Mouse (Mus musculus) CH12.LX (cell line): Measurements from ENCODE around the gene Bcas2. TPM values are rescaled to one million over a fixed set of nuclear protein-coding genes. Genes with fewer than 3 reads are reported as not detected.

ENCODE experiments used
- DNase-seq: peaks from one replicate; pipeline ENCODE4 v3.0.0-alpha.2; 2013; ENCODE audit errors: extremely low read depth
- H3K27ac ChIP-seq: 2 replicates; pipeline ENCODE4 v1.5.1; 2012; ENCODE audit warnings: low read depth, mild to moderate bottlenecking, control low read depth, moderate library complexity; ENCODE audit not compliant: insufficient read depth
- H3K27me3 ChIP-seq: replicated peaks from 2 replicates; pipeline ENCODE3; 2012; ENCODE audit warnings: inconsistent platforms
- H3K36me3 ChIP-seq, 2 experiments: replicated peaks in 1 of 2; 2 replicates each; pipeline versions ENCODE3 to v1.6.1; 2012; ENCODE audit warnings: inconsistent platforms in 1 of 2, low read length in 1 of 2, mild to moderate bottlenecking in 1 of 2, mixed read lengths in 1 of 2, moderate library complexity in 1 of 2; ENCODE audit not compliant: control insufficient read depth in 1 of 2, insufficient read depth in 1 of 2
- H3K4me1 ChIP-seq, 2 experiments: 2 replicates each; pipeline ENCODE4 v1.6.1; 2012; ENCODE audit warnings: inconsistent platforms in 1 of 2, moderate library complexity in 1 of 2; ENCODE audit not compliant: insufficient read depth in 2 of 2, control insufficient read depth in 1 of 2
- H3K4me2 ChIP-seq: 2 replicates; pipeline ENCODE4 v1.6.1; 2012; ENCODE audit warnings: low read depth, mild to moderate bottlenecking, control low read depth; ENCODE audit not compliant: poor library complexity, insufficient read depth, severe bottlenecking
- H3K4me3 ChIP-seq, 3 experiments: fragments of 150-350 bp in 1 of 3; sonication (generic) in 1 of 3; replicated peaks in 1 of 3; 2 replicates each; pipeline versions ENCODE3 to v1.5.1; 2011 to 2012; ENCODE audit warnings: low read depth in 2 of 3, low read length in 2 of 3, mild to moderate bottlenecking in 2 of 3, moderate library complexity in 2 of 3, control low read depth in 1 of 3, improper control_type of control experiment in 1 of 3, inconsistent platforms in 1 of 3, mixed read lengths in 1 of 3; ENCODE audit not compliant: poor library complexity in 1 of 3
- H3K79me2 ChIP-seq: replicated peaks from 2 replicates; pipeline ENCODE4 v1.6.1; 2012; ENCODE audit warnings: mild to moderate bottlenecking, moderate library complexity; ENCODE audit not compliant: control insufficient read depth, poor library complexity, insufficient read depth, severe bottlenecking; ENCODE audit errors: extremely low read depth
- H3K9ac ChIP-seq: 2 replicates; pipeline ENCODE4 v1.6.1; 2012; ENCODE audit warnings: low read depth, mild to moderate bottlenecking, control low read depth, moderate library complexity; ENCODE audit not compliant: insufficient read depth
- H3K9me3 ChIP-seq: replicated peaks from 2 replicates; pipeline ENCODE3; 2012; ENCODE audit warnings: low read length, inconsistent platforms, mixed read lengths
- CHD2 ChIP-seq: IDR thresholded peaks from 2 replicates; pipeline ENCODE4 v1.6.1; 2011; ENCODE audit warnings: low read length, improper control_type of control experiment
- E2F4 ChIP-seq: IDR thresholded peaks from 2 replicates; pipeline ENCODE4 v1.6.1; 2011; ENCODE audit warnings: low read depth, low read length, improper control_type of control experiment; ENCODE audit not compliant: insufficient replicate concordance
- EP300 ChIP-seq: IDR thresholded peaks from 2 replicates; pipeline ENCODE4 v1.6.1; 2011; ENCODE audit warnings: low read length, improper control_type of control experiment
- ETS1 ChIP-seq: conservative IDR thresholded peaks from 2 replicates; pipeline ENCODE4 v1.6.1; 2012; ENCODE audit warnings: low read depth, mild to moderate bottlenecking, inconsistent platforms, low read length, improper control_type of control experiment, moderate library complexity
- HCFC1 ChIP-seq: IDR thresholded peaks from 2 replicates; pipeline ENCODE4 v1.6.1; 2012; ENCODE audit warnings: low read depth, mild to moderate bottlenecking, inconsistent platforms, low read length, improper control_type of control experiment
- JUND ChIP-seq: conservative IDR thresholded peaks from 2 replicates; pipeline ENCODE4 v1.6.1; 2011; ENCODE audit warnings: low read depth, low read length, improper control_type of control experiment
- KAT2A ChIP-seq: IDR thresholded peaks from 2 replicates; pipeline ENCODE4 v1.6.1; 2012; ENCODE audit warnings: low read length, improper control_type of control experiment, inconsistent platforms; ENCODE audit not compliant: insufficient replicate concordance
- MAFK ChIP-seq: IDR thresholded peaks from 2 replicates; pipeline ENCODE4 v1.6.1; 2011; ENCODE audit warnings: low read length, improper control_type of control experiment; ENCODE audit not compliant: insufficient replicate concordance
- MAX ChIP-seq: IDR thresholded peaks from 2 replicates; pipeline ENCODE4 v1.6.1; 2011; ENCODE audit warnings: low read length, improper control_type of control experiment
- MEF2A ChIP-seq: IDR thresholded peaks from 2 replicates; pipeline ENCODE4 v1.6.1; 2014; ENCODE audit warnings: low read depth, mild to moderate bottlenecking, inconsistent platforms, low read length, improper control_type of control experiment, borderline replicate concordance
- NELFE ChIP-seq: IDR thresholded peaks from 2 replicates; pipeline ENCODE4 v1.6.1; 2011; ENCODE audit warnings: low read depth, low read length, improper control_type of control experiment
- NRF1 ChIP-seq: IDR thresholded peaks from 2 replicates; pipeline ENCODE4 v1.6.1; 2014; ENCODE audit warnings: low read depth, mild to moderate bottlenecking, inconsistent platforms, low read length, improper control_type of control experiment, moderate library complexity
- PAX5 ChIP-seq: IDR thresholded peaks from 2 replicates; pipeline ENCODE4 v1.6.1; 2012; ENCODE audit warnings: low read length, inconsistent platforms, mixed read lengths
- POLR2A ChIP-seq: IDR thresholded peaks from 2 replicates; pipeline ENCODE4 v1.6.1; 2011; ENCODE audit warnings: low read depth, mild to moderate bottlenecking, improper control_type of control experiment, low read length
- POLR2AphosphoS2 ChIP-seq: IDR thresholded peaks from 2 replicates; pipeline ENCODE4 v1.6.1; 2011; ENCODE audit warnings: low read depth, low read length, improper control_type of control experiment
- SIN3A ChIP-seq: IDR thresholded peaks from 2 replicates; pipeline ENCODE4 v1.6.1; 2012; ENCODE audit warnings: low read length, improper control_type of control experiment, inconsistent platforms
- SMC3 ChIP-seq: IDR thresholded peaks from 2 replicates; pipeline ENCODE4 v1.6.1; 2011; ENCODE audit warnings: low read depth, low read length, improper control_type of control experiment
- TBP ChIP-seq: conservative IDR thresholded peaks from 2 replicates; pipeline ENCODE4 v1.6.1; 2011; ENCODE audit warnings: low read depth, low read length, improper control_type of control experiment
- TCF12 ChIP-seq: IDR thresholded peaks from 2 replicates; pipeline ENCODE4 v1.6.1; 2014; ENCODE audit warnings: low read depth, mild to moderate bottlenecking, inconsistent platforms, low read length, improper control_type of control experiment
- USF2 ChIP-seq: conservative IDR thresholded peaks from 2 replicates; pipeline ENCODE4 v1.6.1; 2011; ENCODE audit warnings: low read depth, low read length, improper control_type of control experiment
- ZC3H11A ChIP-seq: IDR thresholded peaks from 2 replicates; pipeline ENCODE4 v1.6.1; 2012; ENCODE audit warnings: low read depth, mild to moderate bottlenecking, inconsistent platforms, low read length, improper control_type of control experiment
- ZKSCAN1 ChIP-seq: IDR thresholded peaks from 2 replicates; pipeline ENCODE4 v1.6.1; 2012; ENCODE audit warnings: low read depth, inconsistent platforms, low read length, improper control_type of control experiment, borderline replicate concordance
- ZMIZ1 ChIP-seq: IDR thresholded peaks from 2 replicates; pipeline ENCODE4 v1.6.1; 2012; ENCODE audit warnings: low read depth, mild to moderate bottlenecking, inconsistent platforms, low read length, improper control_type of control experiment
- dilution Hi-C: fragments of 300-500 bp; cut with MboI; formaldehyde crosslinking; loops from 2 replicates; pipeline ENCODE4 v1.14.3; 2020; ENCODE audit warnings: low sequenced_read_pairs; ENCODE audit not compliant: extremely low pct_unique_long_range_greater_than_20kb, extremely low pct_ligation_motif_present
- in situ Hi-C: fragments of 300-500 bp; cut with MboI; formaldehyde crosslinking; loops from 3 replicates; pipeline ENCODE4 v1.14.3; 2019; ENCODE audit warnings: low sequenced_read_pairs, low pct_ligation_motif_present, low pct_unique_long_range_greater_than_20kb, mixed read lengths
- polyA plus RNA-seq: library from polyadenylated mRNA; unstranded; fragments of >175 nt; gene quantifications from 2 replicates; pipeline ENCODE4 v1.2.1, GENCODE M21; 2012; ENCODE audit warnings: low read depth; ENCODE audit not compliant: insufficient read length
- total RNA-seq, 2 experiments: library from RNA; depleted of rRNA; stranded (reverse); fragments of 300-350 nt in 1 of 2; fragments of >200 nt in 1 of 2; gene quantifications; 2 replicates each; pipeline ENCODE4 v1.2.3; 2012 to 2014

Bcas2 gene
- total and polyA plus RNA-seq, 3 experiments, result 65.3 to 126 (median 111) TPM

DNA sequence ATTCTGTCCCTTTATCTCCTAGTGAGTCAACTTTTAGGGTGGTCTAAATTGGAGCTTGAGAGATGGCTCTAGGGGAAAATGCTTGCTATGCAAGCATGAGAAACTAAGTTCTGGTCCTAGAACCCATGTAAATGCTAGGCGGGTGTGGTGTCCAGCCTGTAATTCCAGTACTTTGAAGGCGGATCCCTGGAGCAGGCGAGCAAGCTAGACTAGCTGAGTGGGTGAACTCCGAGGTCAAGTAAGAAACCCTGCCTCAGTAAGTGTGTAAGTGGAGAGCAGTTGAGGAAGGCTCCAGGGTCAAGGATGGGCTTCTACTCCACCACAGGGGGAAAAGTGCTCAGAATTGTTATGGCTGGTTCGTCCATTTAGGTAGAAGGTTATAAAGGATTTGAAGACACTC, 43.7 kb upstream of the Bcas2 start:
- no peaks in the 10 kb centered on the region for H3K27me3 ChIP-seq
- H3K9me3 ChIP-seq, result no peaks in the 10 kb centered on the region
- H3K27ac ChIP-seq, result no peak overlapping the region
- no peak for DNase-seq
- TF ChIP-seq E2F4 (no peak), SMC3 (no peak), EP300 (no peak), NELFE (no peak), KAT2A (no peak), ETS1 (no peak), SIN3A (no peak), PAX5 (no peak), CHD2 (no peak), HCFC1 (no peak)
- H3K4me3 ChIP-seq, result no peak overlapping the region
- dilution Hi-C loops, result no loop called here
- no peak overlapping the region for H3K9ac ChIP-seq
- peaks cover 0 to 15% of the 10 kb centered on the region in 2 experiments; a peak in 2 of 4 replicates for H3K4me1 ChIP-seq
- H3K79me2 ChIP-seq, result no peaks in the 10 kb centered on the region
- no peak overlapping the region for H3K4me2 ChIP-seq
- no peaks in the 10 kb centered on the region for H3K36me3 ChIP-seq
- in situ Hi-C loops, result no loop called here

DNA sequence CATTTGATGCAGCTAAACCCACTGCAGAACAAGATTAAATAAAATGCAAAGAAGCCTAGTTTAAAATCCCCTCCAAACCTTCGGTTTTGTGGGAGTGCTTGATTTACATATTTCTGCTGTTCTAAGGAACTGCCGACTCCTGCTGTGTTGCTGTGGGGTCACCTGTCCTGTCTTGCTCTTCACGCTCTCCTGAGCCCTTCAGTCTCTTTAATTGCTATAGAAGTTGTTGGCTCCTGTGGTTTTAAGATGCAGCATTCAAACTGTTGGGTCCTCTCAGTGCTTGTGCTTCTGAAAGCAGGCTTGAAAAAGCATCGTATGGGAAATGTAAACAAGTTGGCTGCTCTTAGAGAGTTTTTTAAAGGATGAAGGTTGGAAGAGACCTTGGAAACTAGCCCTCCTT, 43.2 kb upstream of the Bcas2 start:
- no peaks in the 10 kb centered on the region for H3K36me3 ChIP-seq
- no peak for TF ChIP-seq SMC3
- TF ChIP-seq USF2, result no peak
- no peak for TF ChIP-seq TBP
- TF ChIP-seq ZKSCAN1, result no peak
- TF ChIP-seq, all 38 proteins: peak for 0
- Histone ChIP-seq H3K27me3 (no peaks in the 10 kb centered on the region), H3K4me1 (peaks cover 0 to 15% of the 10 kb centered on the region in 2 experiments; a peak in 2 of 4 replicates), H3K9me3 (no peaks in the 10 kb centered on the region), H3K4me3 (no peak overlapping the region), H3K79me2 (no peaks in the 10 kb centered on the region), H3K27ac (no peak overlapping the region), H3K4me2 (no peak overlapping the region), H3K9ac (no peak overlapping the region)
- DNase-seq, result no peak
- in situ Hi-C loops, result no loop called here
- dilution Hi-C loops, result no loop called here

- no peaks in the 10 kb centered on the region for H3K36me3 ChIP-seq
- H3K27me3 ChIP-seq, result no peaks in the 10 kb centered on the region
These were observed 41.9 kb upstream of the Bcas2 start for GRCm38 (mm10) chr3:103129367-103130159.

More at GRCm38 (mm10) chr3:103129367-103130159, 41.9 kb upstream of the Bcas2 start:
- Histone ChIP-seq H3K4me1 (peaks cover 0 to 15% of the 10 kb centered on the region in 2 experiments; a peak in 2 of 4 replicates), H3K9ac (no peak overlapping the region)
- dilution Hi-C loops, result no loop called here
- no peak for DNase-seq
- TF ChIP-seq SMC3, result no peak
- no peak for TF ChIP-seq ETS1
- no peak for TF ChIP-seq MAFK
- TF ChIP-seq E2F4, result no peak
- no peak for TF ChIP-seq MEF2A
- TF ChIP-seq ZMIZ1, result no peak
- TF ChIP-seq USF2, result no peak
- no peak for TF ChIP-seq POLR2AphosphoS2
- TF ChIP-seq POLR2A, result no peak
- no peak for TF ChIP-seq EP300
- TF ChIP-seq TCF12, result no peak
- TF ChIP-seq NRF1, result no peak
- TF ChIP-seq ZC3H11A, result no peak
- TF ChIP-seq MAX, result no peak
- no peak for TF ChIP-seq TBP
- TF ChIP-seq JUND, result no peak
- TF ChIP-seq, all 38 proteins: peak for 0
- Histone ChIP-seq H3K4me3 (no peak overlapping the region), H3K79me2 (no peaks in the 10 kb centered on the region), H3K27ac (no peak overlapping the region), H3K9me3 (no peaks in the 10 kb centered on the region), H3K4me2 (no peak overlapping the region)
- in situ Hi-C loops, result no loop called here
